Mouse (Mus musculus): ENCODE results near the gene Gm29609. TPM values are rescaled to one million over a fixed set of nuclear protein-coding genes. Genes with fewer than 3 reads are reported as not detected.
A peak's percentile ranks its signal among the peaks of the same experiment; 100 is the strongest.

Gm29609 gene
- polyA plus RNA-seq (2012; rRNA removed), result 3.9 and 4.3 TPM in 2 replicates
- polyA plus RNA-seq (2014; fragmentation: Nextera tagmentation; extraction: Ambion mirVana), result 0.70 and 0.96 TPM in 2 replicates

DNA sequence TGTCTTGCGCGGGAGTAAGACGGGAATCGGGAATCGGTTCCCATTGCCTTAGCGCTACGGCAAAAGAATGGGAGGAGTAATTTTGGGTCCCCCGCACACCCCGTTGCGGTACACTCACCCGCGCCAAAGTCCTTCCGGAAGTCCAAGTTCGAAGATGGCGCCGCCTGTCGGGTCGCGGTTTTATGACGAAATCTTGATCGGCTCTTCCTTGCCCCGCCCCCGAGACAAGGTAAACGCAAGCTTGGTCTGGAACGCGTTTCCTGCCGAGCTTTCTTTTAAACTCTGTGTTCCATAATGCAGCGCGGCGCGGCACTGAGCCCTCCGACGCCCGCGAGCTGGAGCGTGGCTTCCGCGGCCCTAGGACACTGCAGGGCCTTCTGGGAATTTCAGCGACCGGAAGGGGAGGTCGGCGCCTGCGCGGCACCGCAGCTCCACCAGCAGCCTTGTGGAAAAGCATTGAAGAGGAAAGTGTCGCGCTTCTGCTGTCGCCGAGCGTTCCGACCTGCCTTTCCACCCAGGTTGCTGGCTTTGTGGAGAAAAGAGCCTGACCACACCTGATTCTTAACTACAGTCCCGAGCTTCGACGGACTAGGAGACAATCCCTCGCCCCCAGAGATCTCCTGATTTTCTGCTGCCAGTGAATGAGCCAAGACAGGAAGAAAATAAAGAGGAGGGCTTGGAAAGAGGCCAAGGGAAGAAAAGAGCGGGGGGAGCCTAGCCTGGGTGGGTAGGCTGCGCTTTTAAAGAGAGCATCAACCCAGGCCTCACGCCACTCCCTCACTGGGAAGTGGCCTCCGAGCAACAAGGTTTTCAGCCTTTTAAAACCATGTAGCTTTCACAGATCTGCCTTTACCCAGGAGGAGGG is at the start of gene Gm29609, which contains the start of gene Gtf3c2:
Gene Gm29609 (minus strand): TSS at position 146 of the 865 bp plus-strand sequence.
Gene Gtf3c2 (minus strand): TSS at position 379 of the 865 bp plus-strand sequence.
- WGBS, result under 1% methylated on average over 59 of the region's 59 CpGs
- H3K36me3 ChIP-seq (ENCODE audit: control insufficient read depth, insufficient read depth, low read length), result no peaks in the 10 kb centered on the region
- peak; percentile 78; the same call in 1 of the 2 replicates for TF ChIP-seq POLR2A (IDR thresholded peaks at IDR 0.05; ENCODE audit: borderline replicate concordance, extremely low read depth, insufficient read depth, insufficient read length)
- ATAC-seq (ENCODE audit: low FRiP score, low read depth), result peak; percentile 96
- H3K4me3 ChIP-seq (replicated peaks; ENCODE audit: low read length), result peak within 1 kb of the TSS; percentile 87
- H3K4me2 ChIP-seq (replicated peaks; ENCODE audit: low read depth, low read length, severe bottlenecking), result peak within 1 kb of the TSS; percentile 74
- H3K27ac ChIP-seq (replicated peaks; ENCODE audit: low read depth, low read length), result peak within 1 kb of the TSS; percentile 96
- peak; percentile 98 for DNase-seq (ENCODE audit: low spot score)
- no peaks in the 10 kb centered on the region for H3K27me3 ChIP-seq (ENCODE audit: control insufficient read depth, insufficient read depth, low read length)
- H3K9ac ChIP-seq (ENCODE audit: low read depth, low read length, severe bottlenecking), result peak within 1 kb of the TSS; percentile 70
- H3K9me3 ChIP-seq (ENCODE audit: control insufficient read depth, low read length), result no peaks in the 10 kb centered on the region
- H3K4me1 ChIP-seq (ENCODE audit: control insufficient read depth, insufficient read depth, low read length), result peaks cover 6% of the 10 kb centered on the region

DNA sequence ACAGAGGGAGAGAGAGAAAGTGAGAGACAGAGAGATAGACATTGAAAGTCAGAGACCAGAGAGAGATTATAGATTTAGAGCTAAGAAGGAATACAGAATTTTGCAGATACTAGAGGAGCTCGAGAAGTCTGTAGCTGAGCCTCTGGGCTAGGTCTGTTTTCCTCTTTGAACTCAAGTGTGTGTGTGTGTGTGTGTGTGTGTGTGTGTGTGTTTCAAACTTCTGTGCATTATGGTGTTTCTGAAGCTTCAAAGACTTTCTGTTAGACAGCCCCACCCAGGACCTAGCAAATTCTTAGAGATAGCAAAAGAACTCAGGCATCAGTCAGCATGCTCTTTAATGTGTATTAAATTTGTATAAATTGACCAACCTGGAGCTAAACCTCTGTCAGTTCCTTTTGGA is 46.9 kb upstream of the Gm29609 start:
- no peak for TF ChIP-seq POLR2A (IDR thresholded peaks at IDR 0.05; ENCODE audit: borderline replicate concordance, extremely low read depth, insufficient read depth, insufficient read length)
- Histone ChIP-seq H3K4me2 (replicated peaks; ENCODE audit: low read depth, low read length, severe bottlenecking) (no peak overlapping the region), H3K4me1 (ENCODE audit: control insufficient read depth, insufficient read depth, low read length) (no peaks in the 10 kb centered on the region), H3K9ac (ENCODE audit: low read depth, low read length, severe bottlenecking) (no peak overlapping the region), H3K27me3 (ENCODE audit: control insufficient read depth, insufficient read depth, low read length) (no peaks in the 10 kb centered on the region), H3K9me3 (ENCODE audit: control insufficient read depth, low read length) (no peaks in the 10 kb centered on the region), H3K27ac (replicated peaks; ENCODE audit: low read depth, low read length) (no peak overlapping the region), H3K4me3 (replicated peaks; ENCODE audit: low read length) (no peak overlapping the region), H3K36me3 (ENCODE audit: control insufficient read depth, insufficient read depth, low read length) (no peaks in the 10 kb centered on the region)
- WGBS, result 67% methylated on average over 1 of the region's 1 CpGs
- DNase-seq (ENCODE audit: low spot score) (no peak), ATAC-seq (ENCODE audit: low FRiP score, low read depth) (no peak)

DNA sequence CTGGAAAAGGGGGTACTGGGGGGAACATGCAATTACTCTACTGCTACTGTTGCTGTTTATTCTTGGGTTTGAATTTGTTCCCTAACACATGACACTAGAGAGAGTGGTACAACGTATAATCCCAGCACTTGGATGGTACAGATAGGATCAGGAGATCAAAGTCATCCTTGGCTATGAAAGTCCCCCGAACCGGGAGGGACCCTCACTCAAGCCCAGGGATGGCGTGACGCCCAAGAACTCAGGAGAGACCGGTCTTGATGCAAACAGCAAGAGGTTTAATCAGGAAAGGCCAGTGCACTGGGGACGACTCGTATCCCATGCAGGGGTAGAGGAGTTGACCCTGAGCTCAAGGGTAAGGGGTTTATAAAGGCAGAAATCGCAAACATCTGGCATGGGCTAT is 43.0 kb upstream of the Gm29609 start:
- H3K36me3 ChIP-seq (ENCODE audit: control insufficient read depth, insufficient read depth, low read length), result no peaks in the 10 kb centered on the region
- no peaks in the 10 kb centered on the region for H3K9me3 ChIP-seq (ENCODE audit: control insufficient read depth, low read length)
- no peak for TF ChIP-seq POLR2A (IDR thresholded peaks at IDR 0.05; ENCODE audit: borderline replicate concordance, extremely low read depth, insufficient read depth, insufficient read length)
- no peaks in the 10 kb centered on the region for H3K27me3 ChIP-seq (ENCODE audit: control insufficient read depth, insufficient read depth, low read length)
- DNase-seq (ENCODE audit: low spot score) (no peak), ATAC-seq (ENCODE audit: low FRiP score, low read depth) (no peak)
- no peak overlapping the region for H3K4me3 ChIP-seq (replicated peaks; ENCODE audit: low read length)
- H3K4me1 ChIP-seq (ENCODE audit: control insufficient read depth, insufficient read depth, low read length), result peaks cover 8% of the 10 kb centered on the region; the same call in 1 of the 2 replicates
- H3K4me2 ChIP-seq (replicated peaks; ENCODE audit: low read depth, low read length, severe bottlenecking), result no peak overlapping the region
- 87% methylated on average over 9 of the region's 9 CpGs for WGBS
- H3K27ac ChIP-seq (replicated peaks; ENCODE audit: low read depth, low read length), result no peak overlapping the region
- H3K9ac ChIP-seq (ENCODE audit: low read depth, low read length, severe bottlenecking), result no peak overlapping the region

DNA sequence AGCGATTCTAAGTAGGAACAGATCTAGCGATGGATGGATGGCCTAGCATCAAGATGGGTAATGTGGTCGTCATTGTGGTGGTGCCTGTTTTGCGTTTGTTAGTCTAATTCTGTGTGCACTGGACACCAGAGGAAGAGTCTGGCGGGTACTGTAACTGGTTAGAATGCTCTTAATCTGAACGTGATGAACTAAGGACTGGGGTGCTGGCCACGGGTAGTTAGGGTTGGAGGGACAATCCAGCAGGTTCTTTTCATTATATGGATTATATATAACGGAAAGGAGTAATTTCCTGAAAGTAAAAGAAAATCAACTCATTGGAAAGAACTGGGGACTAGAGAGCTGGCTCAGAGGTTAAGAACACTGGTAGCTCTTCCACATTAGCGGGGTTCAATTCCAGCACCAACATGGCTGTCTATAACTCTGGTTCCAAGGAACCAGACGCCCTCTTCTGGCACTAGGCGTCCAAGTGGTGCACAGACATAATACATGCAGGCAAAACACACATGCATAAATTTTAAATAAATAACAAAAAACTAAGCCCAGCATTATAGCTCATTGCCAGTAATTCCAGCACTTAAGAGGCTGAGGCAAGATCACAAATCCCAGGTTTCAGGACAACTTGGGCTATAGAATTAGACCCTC is 41.7 kb upstream of the Gm29609 start:
- Histone ChIP-seq H3K27ac (replicated peaks; ENCODE audit: low read depth, low read length) (peak overlapping the region; percentile 89), H3K27me3 (ENCODE audit: control insufficient read depth, insufficient read depth, low read length) (no peaks in the 10 kb centered on the region), H3K4me3 (replicated peaks; ENCODE audit: low read length) (peak overlapping the region; percentile 96), H3K9me3 (ENCODE audit: control insufficient read depth, low read length) (no peaks in the 10 kb centered on the region), H3K36me3 (ENCODE audit: control insufficient read depth, insufficient read depth, low read length) (0 out of 2 replicates have a peak, but pooled peaks cover 2% of the 10 kb centered on the region), H3K9ac (ENCODE audit: low read depth, low read length, severe bottlenecking) (peak overlapping the region; percentile 71), H3K4me2 (replicated peaks; ENCODE audit: low read depth, low read length, severe bottlenecking) (peak overlapping the region; percentile 79), H3K4me1 (ENCODE audit: control insufficient read depth, insufficient read depth, low read length) (peaks cover 8% of the 10 kb centered on the region; the same call in 1 of the 2 replicates)
- WGBS, result 14% methylated on average over 11 of the region's 11 CpGs
- TF ChIP-seq POLR2A (IDR thresholded peaks at IDR 0.05; ENCODE audit: borderline replicate concordance, extremely low read depth, insufficient read depth, insufficient read length), result no peak
- ATAC-seq (ENCODE audit: low FRiP score, low read depth), result no peak
- peak; percentile 58 for DNase-seq (ENCODE audit: low spot score)
